Mouse (Mus musculus) hindbrain, embryonic 11.5 days (tissue): ENCODE results near the gene Mxd3. TPM values are rescaled to one million over a fixed set of nuclear protein-coding genes. Genes with fewer than 3 reads are reported as not detected.

Source experiments
- ATAC-seq: fragments of 200-750 bp; cut with Nextera tagmentation; 2 replicates; pipeline ENCODE4 v1.8.0; 2017; ENCODE audit warnings: mild to moderate bottlenecking, moderate TSS enrichment, moderate library complexity; ENCODE audit not compliant: low FRiP score
- DNase-seq: peaks from one replicate; pipeline ENCODE4 v3.0.0-alpha.2; 2015; ENCODE audit warnings: low spot score
- H3K27ac ChIP-seq: fragments of 300-500 bp; sonication (generic); 2 replicates; pipeline ENCODE4 v1.5.1; 2014; ENCODE audit warnings: mild to moderate bottlenecking, low read depth, low read length
- H3K27me3 ChIP-seq: fragments of 300-500 bp; sonication (generic); 2 replicates; pipeline ENCODE4 v1.6.1; 2014; ENCODE audit warnings: mild to moderate bottlenecking, low read length, moderate library complexity, mixed read lengths; ENCODE audit not compliant: control insufficient read depth, insufficient read depth
- H3K36me3 ChIP-seq: fragments of 300-500 bp; sonication (generic); 2 replicates; pipeline ENCODE4 v1.6.1; 2014; ENCODE audit warnings: mild to moderate bottlenecking, low read length, moderate library complexity, mixed read lengths; ENCODE audit not compliant: control insufficient read depth, insufficient read depth
- H3K4me1 ChIP-seq: fragments of 300-500 bp; sonication (generic); replicated peaks from 2 replicates; pipeline ENCODE4 v1.6.1; 2014; ENCODE audit warnings: low read length, mixed read lengths; ENCODE audit not compliant: control insufficient read depth, insufficient read depth
- H3K4me2 ChIP-seq: fragments of 300-500 bp; sonication (generic); replicated peaks from 2 replicates; pipeline ENCODE4 v1.6.1; 2014; ENCODE audit warnings: mild to moderate bottlenecking, low read depth, low read length
- H3K4me3 ChIP-seq: fragments of 300-500 bp; sonication (generic); 2 replicates; pipeline ENCODE4 v1.5.1; 2014; ENCODE audit warnings: low read depth, low read length
- H3K9ac ChIP-seq: fragments of 300-500 bp; sonication (generic); 2 replicates; pipeline ENCODE4 v1.6.1; 2014; ENCODE audit warnings: low read depth, low read length
- H3K9me3 ChIP-seq: fragments of 300-500 bp; sonication (generic); 2 replicates; pipeline ENCODE4 v1.6.1; 2016; ENCODE audit warnings: low read length; ENCODE audit not compliant: control insufficient read depth
- WGBS: fragments of 180-500 bp; shearing (Covaris S2); extraction: QIAGEN DNeasy Blood & Tissue Kit; methylation state at CpG from one replicate; pipeline ENCODE4 v1.1.7; 2014; 5-methylcytosine and 5-hydroxymethylcytosine counted together
- polyA plus RNA-seq: library from polyadenylated mRNA; unstranded; fragments of >200 nt; fragmentation: Nextera tagmentation; extraction: Ambion mirVana; gene quantifications from 2 replicates; pipeline ENCODE4 v1.2.1, GENCODE M21; 2014

Mxd3 gene
- polyA plus RNA-seq, 1 experiment from 2014 or later = 30.5 TPM

- Histone ChIP-seq H3K4me2 (peak overlapping the region; percentile 93; the same call in 1 of the 2 replicates), H3K27me3 (no peaks in the 10 kb centered on the region), H3K9me3 (no peaks in the 10 kb centered on the region), H3K27ac (no peak overlapping the region), H3K4me3 (peak overlapping the region; percentile 63; the same call in 1 of the 2 replicates), H3K36me3 (peaks cover 8% of the 10 kb centered on the region), H3K9ac (no peak overlapping the region), H3K4me1 (peaks cover 11% of the 10 kb centered on the region)
- DNase-seq = peak; percentile 84
- 44% methylated on average over 8 of the region's 8 CpGs for WGBS
- 0 out of 2 replicates have a peak, but pooled peaks have one; percentile 9 for ATAC-seq
Observed at GRCm38 (mm10) chr13:55327633-55328032, 2.0 kb downstream of the Mxd3 start.

GRCm38 (mm10) chr13:55327169-55327568 lies 2.5 kb downstream of the Mxd3 start:
- Histone ChIP-seq H3K9ac (no peak overlapping the region), H3K36me3 (peaks cover 8% of the 10 kb centered on the region), H3K27me3 (no peaks in the 10 kb centered on the region), H3K4me3 (no peak overlapping the region), H3K27ac (no peak overlapping the region), H3K9me3 (no peaks in the 10 kb centered on the region), H3K4me2 (no peak overlapping the region), H3K4me1 (peaks cover 11% of the 10 kb centered on the region)
- WGBS = 51% methylated on average over 4 of the region's 4 CpGs
- ATAC-seq = no peak
- DNase-seq = no peak

- DNase-seq = no peak
- no peak overlapping the region; the same call in 1 of the 2 replicates for H3K4me3 ChIP-seq
- ATAC-seq = no peak
Observed at GRCm38 (mm10) chr13:55325596-55325995, 4.0 kb downstream of the Mxd3 start.

GRCm38 (mm10) chr13:55322130-55322825 lies 7.3 kb downstream of the Mxd3 start:
- Histone ChIP-seq H3K4me3 (peak overlapping the region; percentile 72), H3K27me3 (no peaks in the 10 kb centered on the region), H3K27ac (no peak overlapping the region), H3K9me3 (no peaks in the 10 kb centered on the region), H3K9ac (peak overlapping the region; percentile 91), H3K4me2 (peak overlapping the region; percentile 93), H3K4me1 (peaks cover 5% of the 10 kb centered on the region; the same call in 1 of the 2 replicates), H3K36me3 (peaks cover 8% of the 10 kb centered on the region)
- DNase-seq (peak; percentile 61), ATAC-seq (no peak)
- WGBS = 2% methylated on average over 31 of the region's 31 CpGs

More at GRCm38 (mm10) chr13:55325596-55325995, 4.0 kb downstream of the Mxd3 start:
- Histone ChIP-seq H3K9ac (no peak overlapping the region), H3K9me3 (no peaks in the 10 kb centered on the region), H3K4me2 (no peak overlapping the region), H3K4me1 (peaks cover 11% of the 10 kb centered on the region), H3K36me3 (peaks cover 8% of the 10 kb centered on the region), H3K27ac (no peak overlapping the region), H3K27me3 (no peaks in the 10 kb centered on the region)
- whole genome bisulfite sequencing = 82% methylated on average over 11 of the region's 11 CpGs

- ATAC-seq (peak; percentile 93), DNase-seq (peak; percentile 95)
- peak within 1 kb of the TSS; percentile 72 for H3K4me3 ChIP-seq
- H3K27me3 ChIP-seq = no peaks in the 10 kb centered on the region
- no peaks in the 10 kb centered on the region for H3K9me3 ChIP-seq
- under 1% methylated on average over 68 of the region's 73 CpGs for WGBS
- H3K4me1 ChIP-seq = peaks cover 5% of the 10 kb centered on the region; the same call in 1 of the 2 replicates
- peak within 1 kb of the TSS; percentile 93 for H3K4me2 ChIP-seq
- H3K36me3 ChIP-seq = peaks cover 8% of the 10 kb centered on the region
- 0 out of 2 replicates have a peak within 1 kb of the TSS, but pooled peaks have one; percentile 43 for H3K27ac ChIP-seq
- H3K9ac ChIP-seq = peak within 1 kb of the TSS; percentile 91
Observed at GRCm38 (mm10) chr13:55321434-55322129, 8.0 kb downstream of the Mxd3 start, which contains the start of gene Rab24. TSS of gene Rab24 (minus strand) at chr13:55321946.

- Histone ChIP-seq H3K9ac (peak within 1 kb of the TSS; percentile 91), H3K27me3 (no peaks in the 10 kb centered on the region), H3K4me3 (peak within 1 kb of the TSS; percentile 72), H3K4me1 (peaks cover 5% of the 10 kb centered on the region; the same call in 1 of the 2 replicates), H3K36me3 (no peaks in the 10 kb centered on the region), H3K9me3 (no peaks in the 10 kb centered on the region), H3K4me2 (peak within 1 kb of the TSS; percentile 93), H3K27ac (no peak within 1 kb of the TSS)
- DNase-seq (no peak), ATAC-seq (no peak)
- 91% methylated on average over 4 of the region's 4 CpGs for whole genome bisulfite sequencing
Observed at GRCm38 (mm10) chr13:55319931-55320533, 9.6 kb downstream of the Mxd3 start, which contains the start of gene Prelid1. TSS of gene Prelid1 (plus strand) at chr13:55320500.

GRCm38 (mm10) chr13:55318351-55318750 lies 11.3 kb downstream of the Mxd3 start:
- Histone ChIP-seq H3K9me3 (no peaks in the 10 kb centered on the region), H3K27ac (no peak overlapping the region), H3K4me2 (no peak overlapping the region), H3K4me1 (peaks cover 4% of the 10 kb centered on the region; the same call in 1 of the 2 replicates), H3K9ac (no peak overlapping the region), H3K36me3 (0 out of 2 replicates have a peak, but pooled peaks cover 5% of the 10 kb centered on the region), H3K4me3 (no peak overlapping the region), H3K27me3 (no peaks in the 10 kb centered on the region)
- ATAC-seq (no peak), DNase-seq (no peak)
- WGBS = 83% methylated on average over 3 of the region's 3 CpGs

GRCm38 (mm10) chr13:55314891-55315412 lies 14.7 kb downstream of the Mxd3 start:
- Histone ChIP-seq H3K4me3 (no peak overlapping the region), H3K27me3 (no peaks in the 10 kb centered on the region), H3K9ac (no peak overlapping the region), H3K27ac (no peak overlapping the region), H3K4me1 (no peaks in the 10 kb centered on the region), H3K36me3 (peaks cover 15% of the 10 kb centered on the region; the same call in 1 of the 2 replicates), H3K9me3 (no peaks in the 10 kb centered on the region), H3K4me2 (no peak overlapping the region)
- 90% methylated on average over 2 of the region's 2 CpGs for WGBS
- DNase-seq (no peak), ATAC-seq (no peak)
